Mouse (Mus musculus) heart, embryonic 13.5 days (tissue): ENCODE results near the gene Slc35f5. TPM values are rescaled to one million over a fixed set of nuclear protein-coding genes. Genes with fewer than 3 reads are reported as not detected.
A peak's percentile ranks its signal among the peaks of the same experiment; 100 is the strongest.

Experiments used
- ATAC-seq: fragments of 200-750 bp; cut with Nextera tagmentation; 2 replicates; pipeline ENCODE4 v1.8.0; 2017; ENCODE audit warnings: moderate TSS enrichment; ENCODE audit not compliant: insufficient number of reproducible peaks, low FRiP score, low TSS enrichment; ENCODE audit errors: extremely low read depth
- H3K27ac ChIP-seq: fragments of 300-500 bp; sonication (generic); replicated peaks from 2 replicates; pipeline ENCODE4 v1.5.1; 2015; ENCODE audit warnings: moderate library complexity, mild to moderate bottlenecking, inconsistent platforms
- H3K27me3 ChIP-seq: fragments of 300-500 bp; sonication (generic); replicated peaks from 2 replicates; pipeline ENCODE4 v1.6.1; 2015; ENCODE audit warnings: mild to moderate bottlenecking, inconsistent platforms
- H3K36me3 ChIP-seq: fragments of 300-500 bp; sonication (generic); 2 replicates; pipeline ENCODE4 v1.6.1; 2015; ENCODE audit warnings: mild to moderate bottlenecking, inconsistent platforms
- H3K4me1 ChIP-seq: fragments of 300-500 bp; sonication (generic); 2 replicates; pipeline ENCODE4 v1.6.1; 2015; ENCODE audit warnings: inconsistent platforms
- H3K4me2 ChIP-seq: fragments of 300-500 bp; sonication (generic); 2 replicates; pipeline ENCODE4 v1.6.1; 2015; ENCODE audit warnings: inconsistent platforms, mild to moderate bottlenecking, moderate library complexity
- H3K4me3 ChIP-seq: fragments of 300-500 bp; sonication (generic); 2 replicates; pipeline ENCODE4 v1.5.1; 2015; ENCODE audit warnings: moderate library complexity, mild to moderate bottlenecking, inconsistent platforms
- H3K9ac ChIP-seq: fragments of 300-500 bp; sonication (generic); 2 replicates; pipeline ENCODE4 v1.6.1; 2015; ENCODE audit warnings: inconsistent platforms, mild to moderate bottlenecking, moderate library complexity
- H3K9me3 ChIP-seq: fragments of 300-500 bp; sonication (generic); 2 replicates; pipeline ENCODE4 v1.6.1; 2016; ENCODE audit warnings: inconsistent platforms
- WGBS: fragments of 180-500 bp; shearing (Covaris S2); methylation state at CpG from one replicate; pipeline ENCODE4 v1.1.7; 2015; ENCODE audit warnings: mixed read lengths; 5-methylcytosine and 5-hydroxymethylcytosine counted together
- polyA plus RNA-seq: library from polyadenylated mRNA; unstranded; fragments of >200 nt; fragmentation: Nextera tagmentation; extraction: Ambion mirVana; gene quantifications from 2 replicates; pipeline ENCODE4 v1.2.1, GENCODE M21; 2015

The Slc35f5 gene
- polyA plus RNA-seq, 1 experiment from 2014 or later: 53.8 TPM

GRCm38 (mm10) chr1:125575458-125576114, 15.2 kb downstream of the Slc35f5 start:
- peaks cover 86% of the 10 kb centered on the region for H3K36me3 ChIP-seq
- peak; percentile 77; the same call in 1 of the 2 replicates for ATAC-seq
- H3K4me1 ChIP-seq: peaks cover 24% of the 10 kb centered on the region
- no peaks in the 10 kb centered on the region for H3K9me3 ChIP-seq
- peak overlapping the region; percentile 99 for H3K27ac ChIP-seq
- H3K27me3 ChIP-seq: no peaks in the 10 kb centered on the region
- 37% methylated on average over 10 of the region's 10 CpGs for WGBS
- H3K4me2 ChIP-seq: peak overlapping the region; percentile 32
- H3K9ac ChIP-seq: peak overlapping the region; percentile 56
- H3K4me3 ChIP-seq: no peak overlapping the region

- no peaks in the 10 kb centered on the region for H3K9me3 ChIP-seq
- peaks cover 86% of the 10 kb centered on the region for H3K36me3 ChIP-seq
Measured at GRCm38 (mm10) chr1:125576965-125577364, 16.6 kb downstream of the Slc35f5 start.

GRCm38 (mm10) chr1:125578091-125578490, 17.7 kb downstream of the Slc35f5 start:
- Histone ChIP-seq H3K27ac (no peak overlapping the region), H3K4me3 (no peak overlapping the region), H3K27me3 (no peaks in the 10 kb centered on the region), H3K4me2 (no peak overlapping the region), H3K36me3 (peaks cover 85% of the 10 kb centered on the region), H3K9me3 (no peaks in the 10 kb centered on the region), H3K4me1 (peaks cover 24% of the 10 kb centered on the region), H3K9ac (no peak overlapping the region)
- ATAC-seq: no peak
- 86% methylated on average over 1 of the region's 1 CpGs for WGBS

More at GRCm38 (mm10) chr1:125576965-125577364, 16.6 kb downstream of the Slc35f5 start:
- Histone ChIP-seq H3K4me3 (no peak overlapping the region), H3K27me3 (no peaks in the 10 kb centered on the region), H3K4me1 (peaks cover 24% of the 10 kb centered on the region), H3K9ac (peak overlapping the region; percentile 53), H3K4me2 (no peak overlapping the region), H3K27ac (peak overlapping the region; percentile 99)
- no peak for ATAC-seq

GRCm38 (mm10) chr1:125581134-125581533, 20.7 kb downstream of the Slc35f5 start:
- Histone ChIP-seq H3K27me3 (no peaks in the 10 kb centered on the region), H3K36me3 (peaks cover 83% of the 10 kb centered on the region), H3K27ac (no peak overlapping the region), H3K9ac (no peak overlapping the region), H3K4me1 (peaks cover 11% of the 10 kb centered on the region), H3K4me3 (no peak overlapping the region), H3K9me3 (no peaks in the 10 kb centered on the region), H3K4me2 (no peak overlapping the region)
- ATAC-seq: no peak
- 92% methylated on average over 3 of the region's 3 CpGs for WGBS

- H3K36me3 ChIP-seq: peaks cover 12% of the 10 kb centered on the region
- no peak overlapping the region for H3K4me2 ChIP-seq
- no peak overlapping the region for H3K27ac ChIP-seq
- peaks cover 17% of the 10 kb centered on the region for H3K9me3 ChIP-seq
- H3K4me3 ChIP-seq: no peak overlapping the region
- no peaks in the 10 kb centered on the region for H3K4me1 ChIP-seq
- 61% methylated on average over 4 of the region's 4 CpGs for WGBS
- ATAC-seq: no peak
- no peaks in the 10 kb centered on the region for H3K27me3 ChIP-seq
- no peak overlapping the region for H3K9ac ChIP-seq
Measured at GRCm38 (mm10) chr1:125603620-125604019, 43.2 kb downstream of the Slc35f5 start.

GRCm38 (mm10) chr1:125607087-125607803, 46.9 kb downstream of the Slc35f5 start:
- H3K4me1 ChIP-seq: no peaks in the 10 kb centered on the region
- H3K9ac ChIP-seq: no peak overlapping the region
- no peaks in the 10 kb centered on the region for H3K9me3 ChIP-seq
- H3K4me2 ChIP-seq: no peak overlapping the region
- no peaks in the 10 kb centered on the region for H3K27me3 ChIP-seq
- H3K36me3 ChIP-seq: no peaks in the 10 kb centered on the region
- WGBS: 34% methylated on average over 9 of the region's 10 CpGs
- no peak for ATAC-seq
- H3K27ac ChIP-seq: no peak overlapping the region
- no peak overlapping the region for H3K4me3 ChIP-seq

GRCm38 (mm10) chr1:125624376-125625076, 64.1 kb downstream of the Slc35f5 start:
- WGBS: 49% methylated on average over 4 of the region's 4 CpGs
- Histone ChIP-seq H3K36me3 (no peaks in the 10 kb centered on the region), H3K27me3 (no peaks in the 10 kb centered on the region), H3K4me1 (no peaks in the 10 kb centered on the region), H3K9me3 (no peaks in the 10 kb centered on the region), H3K4me2 (no peak overlapping the region), H3K9ac (no peak overlapping the region), H3K27ac (no peak overlapping the region), H3K4me3 (no peak overlapping the region)
- no peak for ATAC-seq

GRCm38 (mm10) chr1:125639501-125640253, 79.3 kb downstream of the Slc35f5 start:
- WGBS: 83% methylated on average over 8 of the region's 8 CpGs
- H3K9ac ChIP-seq: no peak overlapping the region
- no peak for ATAC-seq
- no peaks in the 10 kb centered on the region for H3K27me3 ChIP-seq
- no peaks in the 10 kb centered on the region for H3K36me3 ChIP-seq
- no peaks in the 10 kb centered on the region for H3K9me3 ChIP-seq
- no peak overlapping the region for H3K27ac ChIP-seq
- no peak overlapping the region for H3K4me3 ChIP-seq
- no peak overlapping the region for H3K4me2 ChIP-seq
- H3K4me1 ChIP-seq: 0 out of 2 replicates have a peak, but pooled peaks cover 3% of the 10 kb centered on the region

GRCm38 (mm10) chr1:125643643-125644042, 83.2 kb downstream of the Slc35f5 start:
- no peaks in the 10 kb centered on the region for H3K36me3 ChIP-seq
- no peak for ATAC-seq
- no peak overlapping the region for H3K4me3 ChIP-seq
- H3K27me3 ChIP-seq: no peaks in the 10 kb centered on the region
- 0 out of 2 replicates have a peak, but pooled peaks cover 3% of the 10 kb centered on the region for H3K4me1 ChIP-seq
- no peak overlapping the region for H3K9ac ChIP-seq
- H3K27ac ChIP-seq: no peak overlapping the region
- no peak overlapping the region for H3K4me2 ChIP-seq
- 29% methylated on average over 1 of the region's 1 CpGs for WGBS
- no peaks in the 10 kb centered on the region for H3K9me3 ChIP-seq
